Mouse (Mus musculus): Measurements from ENCODE around the gene Sdf2. TPM values are rescaled to one million over a fixed set of nuclear protein-coding genes. Genes with fewer than 3 reads are reported as not detected.

The Sdf2 gene
- polyA plus RNA-seq, 1 experiment from 2014 or later: 47.5 TPM

GRCm38 (mm10) chr11:78223586-78223985 is 22.0 kb upstream of the Sdf2 start:
- Histone ChIP-seq H3K27me3 (replicated peaks) (no peaks in the 10 kb centered on the region), H3K27ac (ENCODE audit: poor library complexity, severe bottlenecking) (no peak overlapping the region), H3K4me1 (replicated peaks) (no peaks in the 10 kb centered on the region), H3K9ac (no peak overlapping the region), H3K4me2 (no peak overlapping the region), H3K36me3 (peaks cover 96% of the 10 kb centered on the region), H3K4me3 (no peak overlapping the region), H3K9me3 (replicated peaks) (no peaks in the 10 kb centered on the region)
- 88% methylated on average over 4 of the region's 4 CpGs for WGBS
- no peak for ATAC-seq (ENCODE audit: insufficient number of reproducible peaks, low FRiP score)

GRCm38 (mm10) chr11:78231518-78231917 is 14.0 kb upstream of the Sdf2 start:
- no peak for ATAC-seq (ENCODE audit: insufficient number of reproducible peaks, low FRiP score)
- H3K27me3 ChIP-seq (replicated peaks): no peaks in the 10 kb centered on the region
- H3K9ac ChIP-seq: no peak overlapping the region
- peaks cover 82% of the 10 kb centered on the region for H3K36me3 ChIP-seq
- no peaks in the 10 kb centered on the region for H3K9me3 ChIP-seq (replicated peaks)
- no peaks in the 10 kb centered on the region for H3K4me1 ChIP-seq (replicated peaks)
- 89% methylated on average over 6 of the region's 6 CpGs for WGBS
- no peak overlapping the region for H3K27ac ChIP-seq (ENCODE audit: poor library complexity, severe bottlenecking)
- no peak overlapping the region for H3K4me2 ChIP-seq
- no peak overlapping the region for H3K4me3 ChIP-seq

GRCm38 (mm10) chr11:78240193-78240857 is 5.2 kb upstream of the Sdf2 start:
- no peak for ATAC-seq (ENCODE audit: insufficient number of reproducible peaks, low FRiP score)
- Histone ChIP-seq H3K4me1 (replicated peaks) (peaks cover 12% of the 10 kb centered on the region), H3K27me3 (replicated peaks) (no peaks in the 10 kb centered on the region), H3K9me3 (replicated peaks) (0 out of 2 replicates have a peak, but pooled peaks cover 3% of the 10 kb centered on the region), H3K36me3 (peaks cover 24% of the 10 kb centered on the region), H3K27ac (ENCODE audit: poor library complexity, severe bottlenecking) (no peak overlapping the region), H3K9ac (no peak overlapping the region), H3K4me3 (no peak overlapping the region), H3K4me2 (no peak overlapping the region)
- WGBS: 88% methylated on average over 9 of the region's 9 CpGs

DNA sequence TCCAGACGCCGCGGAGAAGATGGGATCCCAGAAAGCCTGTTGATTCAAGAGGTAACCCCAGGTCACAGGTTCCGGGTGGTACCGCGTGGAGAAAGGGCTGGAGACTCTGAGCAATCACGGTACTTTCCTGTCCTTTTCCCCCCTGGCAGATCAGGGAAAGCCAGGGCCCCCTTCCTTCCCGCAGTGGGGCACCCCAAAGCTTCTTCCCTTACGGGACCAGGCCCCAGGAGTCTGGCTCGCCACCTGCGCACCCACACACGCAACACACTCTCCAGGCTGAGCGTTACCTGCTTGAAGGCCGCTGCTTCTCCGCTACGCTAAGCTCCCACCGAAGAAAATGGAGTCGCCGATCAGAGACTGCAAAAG is 302 bp upstream of the Sdf2 start:
- Histone ChIP-seq H3K4me2 (peak overlapping the region; percentile 91), H3K4me1 (replicated peaks) (peaks cover 20% of the 10 kb centered on the region), H3K9me3 (replicated peaks) (no peaks in the 10 kb centered on the region), H3K4me3 (peak overlapping the region; percentile 91), H3K9ac (peak overlapping the region; percentile 97), H3K27me3 (replicated peaks) (no peaks in the 10 kb centered on the region), H3K27ac (ENCODE audit: poor library complexity, severe bottlenecking) (peak overlapping the region; percentile 92), H3K36me3 (peaks cover 10% of the 10 kb centered on the region)
- under 1% methylated on average over 19 of the region's 19 CpGs for WGBS
- no peak; the same call in 1 of the 2 replicates for ATAC-seq (ENCODE audit: insufficient number of reproducible peaks, low FRiP score)

DNA sequence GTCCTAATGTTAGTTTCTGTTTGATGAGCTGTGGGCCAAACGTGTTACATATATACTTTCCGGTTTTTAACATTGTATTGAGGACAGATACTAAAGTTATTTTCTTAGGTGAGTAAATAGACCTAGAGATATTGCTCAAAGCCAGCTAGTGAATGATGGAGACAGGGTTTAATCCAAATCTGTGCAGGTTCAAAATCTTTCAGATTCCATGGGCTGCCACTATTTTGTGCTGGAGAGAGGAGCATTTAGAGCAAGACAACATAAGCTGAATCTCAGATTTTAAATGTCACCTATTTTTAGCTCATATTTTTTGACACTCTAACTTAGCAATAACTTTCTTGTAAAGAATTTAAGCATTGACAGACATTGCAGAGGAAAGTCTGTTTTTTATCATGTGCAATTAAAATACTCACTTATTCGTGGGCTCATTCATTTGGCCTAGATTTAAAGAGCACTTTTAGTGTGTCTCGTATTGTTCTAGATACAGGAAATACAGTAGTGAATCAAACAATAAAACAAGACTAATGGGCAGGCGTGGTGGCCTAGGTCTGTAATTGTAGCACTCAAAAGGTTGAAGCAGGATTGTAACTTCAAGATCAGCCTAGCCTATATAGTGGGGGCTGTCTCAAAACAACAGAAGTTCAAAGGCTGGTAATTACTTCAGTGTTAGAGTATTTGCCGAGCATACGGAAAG is 919 bp downstream of the Sdf2 start:
- H3K27ac ChIP-seq (ENCODE audit: poor library complexity, severe bottlenecking): no peak overlapping the region
- 50% methylated on average over 7 of the region's 7 CpGs for WGBS

GRCm38 (mm10) chr11:78247012-78247348 is 1.4 kb downstream of the Sdf2 start:
- 56% methylated on average over 3 of the region's 3 CpGs for WGBS
- H3K4me3 ChIP-seq: peak overlapping the region; percentile 91; the same call in 1 of the 2 replicates
- peaks cover 20% of the 10 kb centered on the region for H3K4me1 ChIP-seq (replicated peaks)
- H3K9me3 ChIP-seq (replicated peaks): no peaks in the 10 kb centered on the region
- peak overlapping the region; percentile 91 for H3K4me2 ChIP-seq
- H3K27ac ChIP-seq (ENCODE audit: poor library complexity, severe bottlenecking): no peak overlapping the region
- H3K27me3 ChIP-seq (replicated peaks): no peaks in the 10 kb centered on the region
- ATAC-seq (ENCODE audit: insufficient number of reproducible peaks, low FRiP score): no peak
- 0 out of 2 replicates have a peak overlapping the region, but pooled peaks have one; percentile 35 for H3K9ac ChIP-seq
- peaks cover 15% of the 10 kb centered on the region for H3K36me3 ChIP-seq

More for the DNA sequence above, 919 bp downstream of the Sdf2 start:
- peaks cover 20% of the 10 kb centered on the region for H3K4me1 ChIP-seq (replicated peaks)
- H3K27me3 ChIP-seq (replicated peaks): no peaks in the 10 kb centered on the region
- peaks cover 10% of the 10 kb centered on the region for H3K36me3 ChIP-seq
- peak overlapping the region; percentile 91 for H3K4me3 ChIP-seq
- peak overlapping the region; percentile 91 for H3K4me2 ChIP-seq
- H3K9ac ChIP-seq: peak overlapping the region; percentile 97; the same call in 1 of the 2 replicates
- no peak for ATAC-seq (ENCODE audit: insufficient number of reproducible peaks, low FRiP score)
- H3K9me3 ChIP-seq (replicated peaks): no peaks in the 10 kb centered on the region

DNA sequence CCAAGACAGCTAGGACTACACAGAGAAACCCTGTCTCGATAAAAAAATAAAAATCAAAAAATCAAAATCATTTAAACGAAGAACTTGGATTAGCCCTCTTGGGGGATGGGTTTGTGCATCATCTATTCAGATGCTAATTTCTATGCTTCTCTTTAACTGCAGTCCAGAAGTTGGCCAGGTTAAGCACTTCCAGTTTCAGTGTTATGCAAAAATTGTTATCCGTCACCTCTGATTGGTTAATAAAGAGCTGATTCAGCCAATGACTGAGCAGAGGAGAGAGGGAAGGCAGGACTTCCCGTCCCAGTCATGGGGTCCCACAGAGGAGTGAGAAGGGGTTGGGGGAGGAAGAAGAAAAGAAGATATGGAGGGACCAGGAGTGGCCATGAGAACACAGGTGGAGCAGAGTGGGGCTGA is 2.2 kb downstream of the Sdf2 start:
- H3K27ac ChIP-seq (ENCODE audit: poor library complexity, severe bottlenecking): no peak overlapping the region
- no peak overlapping the region for H3K4me2 ChIP-seq
- no peak overlapping the region for H3K4me3 ChIP-seq
- WGBS: 65% methylated on average over 4 of the region's 4 CpGs
- H3K9ac ChIP-seq: no peak overlapping the region
- no peaks in the 10 kb centered on the region for H3K27me3 ChIP-seq (replicated peaks)
- H3K36me3 ChIP-seq: peaks cover 22% of the 10 kb centered on the region
- H3K9me3 ChIP-seq (replicated peaks): no peaks in the 10 kb centered on the region
- no peak for ATAC-seq (ENCODE audit: insufficient number of reproducible peaks, low FRiP score)
- H3K4me1 ChIP-seq (replicated peaks): peaks cover 20% of the 10 kb centered on the region

- no peak overlapping the region for H3K27ac ChIP-seq (ENCODE audit: poor library complexity, severe bottlenecking)
- no peaks in the 10 kb centered on the region for H3K4me1 ChIP-seq (replicated peaks)
- H3K9ac ChIP-seq: no peak overlapping the region
- H3K4me3 ChIP-seq: no peak overlapping the region
- no peak overlapping the region for H3K4me2 ChIP-seq
- ATAC-seq (ENCODE audit: insufficient number of reproducible peaks, low FRiP score): no peak
- peaks cover 31% of the 10 kb centered on the region for H3K36me3 ChIP-seq
- peaks cover 4% of the 10 kb centered on the region for H3K27me3 ChIP-seq (replicated peaks)
- 94% methylated on average over 1 of the region's 1 CpGs for WGBS
- no peaks in the 10 kb centered on the region for H3K9me3 ChIP-seq (replicated peaks)
These were observed 11.1 kb downstream of the Sdf2 start for GRCm38 (mm10) chr11:78256618-78257017.

GRCm38 (mm10) chr11:78260489-78261258 is 15.1 kb downstream of the Sdf2 start:
- H3K4me1 ChIP-seq (replicated peaks): peaks cover 9% of the 10 kb centered on the region
- H3K4me2 ChIP-seq: peak overlapping the region; percentile 83
- peak overlapping the region; percentile 87 for H3K4me3 ChIP-seq
- WGBS: 89% methylated on average over 2 of the region's 2 CpGs
- no peak for ATAC-seq (ENCODE audit: insufficient number of reproducible peaks, low FRiP score)
- peaks cover 4% of the 10 kb centered on the region for H3K27me3 ChIP-seq (replicated peaks)
- peaks cover 27% of the 10 kb centered on the region for H3K36me3 ChIP-seq
- H3K27ac ChIP-seq (ENCODE audit: poor library complexity, severe bottlenecking): no peak overlapping the region
- no peaks in the 10 kb centered on the region for H3K9me3 ChIP-seq (replicated peaks)
- H3K9ac ChIP-seq: no peak overlapping the region

DNA sequence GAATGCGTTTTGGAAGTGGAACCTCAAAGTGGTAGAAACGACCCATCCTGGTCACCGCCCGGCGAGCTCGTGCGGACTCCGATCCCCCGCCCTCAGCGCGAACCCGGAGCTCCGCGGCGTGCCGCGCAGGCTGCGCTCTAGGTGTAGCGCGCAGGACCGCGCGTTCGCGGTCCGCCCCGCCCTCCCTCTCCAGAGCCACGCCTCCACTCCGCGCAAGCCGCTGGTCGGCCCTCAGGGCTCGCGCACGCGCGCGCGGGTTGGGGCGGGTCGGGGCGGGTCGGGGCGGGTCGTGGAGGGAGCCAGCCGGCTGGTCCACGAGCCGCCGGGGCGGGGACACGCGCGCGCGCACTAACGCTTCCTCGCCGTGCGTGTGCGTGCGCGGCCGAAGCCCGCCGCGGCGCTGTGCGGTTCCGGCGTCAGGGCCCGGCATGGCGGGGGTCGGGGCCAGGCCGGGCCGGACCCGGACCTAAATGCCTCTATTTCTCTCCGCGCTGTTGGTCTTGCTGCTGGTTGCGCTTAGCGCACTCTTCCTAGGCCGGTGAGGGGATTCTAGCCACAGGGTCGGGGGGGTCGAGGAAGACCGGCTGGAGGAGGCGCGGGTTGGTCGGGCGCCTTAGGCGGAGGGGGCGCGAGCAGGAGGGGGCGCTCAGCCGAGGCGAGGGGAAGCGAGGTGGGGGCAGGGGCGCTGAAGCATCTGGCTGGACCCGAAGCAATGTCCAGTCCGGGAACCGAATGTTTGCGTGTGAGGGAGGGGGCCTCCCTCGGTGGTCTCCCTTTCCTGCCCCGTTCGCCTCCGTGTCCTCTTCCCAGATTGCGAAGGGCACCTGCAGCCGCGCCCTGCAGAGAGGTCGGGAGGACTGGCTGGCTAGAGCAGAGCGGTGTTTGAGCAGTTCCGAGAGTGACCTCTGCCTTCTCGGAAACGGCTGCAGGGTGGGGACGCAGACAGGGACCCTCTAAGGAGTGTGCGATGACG is 16.1 kb downstream of the Sdf2 start, which contains the start of gene 2610507B11Rik:
TSS of gene 2610507B11Rik (plus strand) at position 373 of the 973 bp plus-strand sequence.
- Histone ChIP-seq H3K36me3 (peaks cover 32% of the 10 kb centered on the region), H3K9me3 (replicated peaks) (no peaks in the 10 kb centered on the region), H3K4me2 (peak within 1 kb of the TSS; percentile 83), H3K4me1 (replicated peaks) (peaks cover 9% of the 10 kb centered on the region), H3K27me3 (replicated peaks) (peaks cover 4% of the 10 kb centered on the region), H3K4me3 (peak within 1 kb of the TSS; percentile 87), H3K9ac (peak within 1 kb of the TSS; percentile 83), H3K27ac (ENCODE audit: poor library complexity, severe bottlenecking) (peak within 1 kb of the TSS; percentile 81)
- peak; percentile 98 for ATAC-seq (ENCODE audit: insufficient number of reproducible peaks, low FRiP score)
- WGBS: under 1% methylated on average over 104 of the region's 115 CpGs
